Mouse (Mus musculus) gastrocnemius, postnatal 14 days (tissue): ENCODE measurements around the gene Ap3d1. TPM values are rescaled to one million over a fixed set of nuclear protein-coding genes. Genes with fewer than 3 reads are reported as not detected.

Experiments
- DNase-seq: peaks from one replicate; pipeline ENCODE4 v3.0.0; 2021; ENCODE audit warnings: mixed read lengths
- intact Hi-C: fragments of 180-260 bp; cut with DNase I; formaldehyde crosslinking; loops from one replicate; pipeline ENCODE4 v1.15.1; 2025; ENCODE audit warnings: low total_unique reads
- total RNA-seq, 2 experiments: library from RNA; stranded (reverse); gene quantifications; 2 replicates each; pipeline ENCODE4 v1.2.3; 2021

Gene Ap3d1
- total RNA-seq, 2 experiments from 2014 or later = 23.7 to 25.2 TPM

GRCm38 (mm10) chr10:80694159-80694938 is 47.7 kb downstream of the Ap3d1 start:
- intact Hi-C loops = loop anchor here (5.0 kb wide), 2 partner anchors 42 to 87 kb away; partner anchors contain the start of gene Gm49322
- no peak for DNase-seq

- intact Hi-C loops = loop anchor here (5.0 kb wide), 2 partner anchors 41 to 86 kb away; partner anchors contain the start of gene Gm49322
- DNase-seq = no peak
These were observed 48.5 kb downstream of the Ap3d1 start for GRCm38 (mm10) chr10:80693401-80694045.

- DNase-seq = no peak
- intact Hi-C loops = loop anchor here (5.0 kb wide), 2 partner anchors 40 to 85 kb away; partner anchors contain the start of gene Gm49322
These were observed 49.6 kb downstream of the Ap3d1 start for GRCm38 (mm10) chr10:80692249-80693165.

DNA sequence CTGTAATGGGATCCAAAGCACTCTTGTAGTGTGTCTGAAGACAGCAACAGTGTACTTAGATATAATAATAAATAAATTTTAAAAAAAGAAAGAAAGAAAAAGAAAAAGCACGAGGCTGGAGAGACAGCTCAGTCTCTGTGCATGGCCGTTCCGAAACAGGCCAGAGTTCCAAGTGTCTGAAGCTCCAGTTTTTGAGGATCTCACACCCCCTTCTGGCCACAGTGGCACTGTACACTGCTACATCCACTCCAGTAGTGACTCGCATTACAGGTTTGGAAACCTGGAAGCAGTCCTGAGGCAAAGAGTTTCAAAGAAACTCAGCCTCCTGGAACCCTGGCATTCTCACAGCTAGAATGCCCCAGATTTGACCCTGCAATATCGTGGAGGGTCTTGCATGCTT is 54.2 kb downstream of the Ap3d1 start:
- DNase-seq = peak; percentile 72
- intact Hi-C loops = loop anchor here (5.0 kb wide), 1 partner anchor 111 kb away; the partner anchor contains the start of gene Klf16

- intact Hi-C loops = loop anchor here (5.0 kb wide), 1 partner anchor 109 kb away; the partner anchor contains the start of gene Klf16
- DNase-seq = no peak
These were observed 55.4 kb downstream of the Ap3d1 start for GRCm38 (mm10) chr10:80686617-80687016.

- intact Hi-C loops = loop anchor here (5.0 kb wide), 1 partner anchor 108 kb away; the partner anchor contains the start of gene Klf16
- DNase-seq = no peak
These were observed 57.1 kb downstream of the Ap3d1 start for GRCm38 (mm10) chr10:80684984-80685383.

DNA sequence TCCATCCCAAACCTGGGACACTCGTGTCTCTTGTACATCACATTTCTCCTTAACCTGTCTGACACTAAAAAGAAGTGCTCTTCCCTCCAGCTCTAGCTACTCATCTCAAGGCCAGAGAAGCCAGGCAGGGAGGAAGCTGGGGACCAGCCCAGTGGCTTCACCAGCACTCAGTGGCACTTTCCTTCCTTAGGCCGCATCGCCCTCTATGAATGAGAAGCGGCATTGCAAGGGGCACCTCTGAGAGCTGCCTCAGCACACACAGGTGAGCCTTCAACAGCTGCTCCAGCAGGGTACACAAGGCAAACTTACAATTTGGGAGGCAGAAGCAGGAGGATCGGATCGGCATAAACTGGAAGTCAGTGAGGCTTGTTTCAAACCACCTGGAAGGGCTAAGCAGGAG is 57.9 kb downstream of the Ap3d1 start:
- intact Hi-C loops = no loop called here
- DNase-seq = peak; percentile 68

DNA sequence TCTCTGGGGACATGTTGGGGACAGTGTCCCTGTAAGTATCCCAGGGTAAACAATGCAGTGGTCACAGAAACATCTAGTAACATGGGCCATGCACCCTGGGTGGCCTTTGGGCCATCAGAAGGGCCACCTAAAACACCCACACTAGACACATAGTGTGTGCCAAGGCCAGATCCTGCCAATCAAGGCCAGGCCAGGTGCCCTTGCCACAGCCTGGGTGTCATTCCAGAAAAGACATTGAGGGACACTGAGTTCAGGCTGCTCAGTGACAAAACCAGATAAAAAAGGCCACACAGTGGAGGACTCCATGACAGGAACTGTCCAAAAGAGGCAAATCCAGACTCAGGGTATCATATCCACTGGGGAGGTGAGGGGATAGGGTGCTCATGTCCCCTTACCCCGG is 58.4 kb downstream of the Ap3d1 start:
- DNase-seq = no peak
- intact Hi-C loops = no loop called here

DNA sequence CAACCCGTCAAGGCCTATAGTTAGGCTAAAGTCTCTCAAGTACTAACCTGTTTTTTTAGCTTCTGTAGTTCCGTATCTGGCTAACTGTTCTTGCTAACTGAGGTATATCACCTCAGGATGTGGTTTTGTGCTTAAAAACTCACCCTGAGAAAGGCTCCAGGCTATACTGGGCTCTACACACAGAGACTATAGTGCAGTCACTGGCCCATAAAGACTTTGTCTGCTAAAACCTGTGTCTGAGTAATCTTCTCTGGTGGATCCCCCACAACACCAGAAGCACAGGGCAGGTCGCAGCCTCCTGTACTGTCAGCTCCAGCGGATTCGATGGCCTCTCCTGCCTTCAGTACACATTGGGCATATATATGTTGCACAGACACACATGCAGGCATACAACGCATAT is 60.1 kb downstream of the Ap3d1 start:
- DNase-seq = no peak
- intact Hi-C loops = no loop called here

GRCm38 (mm10) chr10:80680260-80680696 is 61.8 kb downstream of the Ap3d1 start:
- intact Hi-C loops = no loop called here
- DNase-seq = no peak

GRCm38 (mm10) chr10:80679556-80680259 is 62.4 kb downstream of the Ap3d1 start:
- intact Hi-C loops = no loop called here

GRCm38 (mm10) chr10:80678601-80679377 is 63.3 kb downstream of the Ap3d1 start:
- DNase-seq = peak; percentile 50
- intact Hi-C loops = no loop called here

More at GRCm38 (mm10) chr10:80679556-80680259, 62.4 kb downstream of the Ap3d1 start:
- DNase-seq = no peak

DNA sequence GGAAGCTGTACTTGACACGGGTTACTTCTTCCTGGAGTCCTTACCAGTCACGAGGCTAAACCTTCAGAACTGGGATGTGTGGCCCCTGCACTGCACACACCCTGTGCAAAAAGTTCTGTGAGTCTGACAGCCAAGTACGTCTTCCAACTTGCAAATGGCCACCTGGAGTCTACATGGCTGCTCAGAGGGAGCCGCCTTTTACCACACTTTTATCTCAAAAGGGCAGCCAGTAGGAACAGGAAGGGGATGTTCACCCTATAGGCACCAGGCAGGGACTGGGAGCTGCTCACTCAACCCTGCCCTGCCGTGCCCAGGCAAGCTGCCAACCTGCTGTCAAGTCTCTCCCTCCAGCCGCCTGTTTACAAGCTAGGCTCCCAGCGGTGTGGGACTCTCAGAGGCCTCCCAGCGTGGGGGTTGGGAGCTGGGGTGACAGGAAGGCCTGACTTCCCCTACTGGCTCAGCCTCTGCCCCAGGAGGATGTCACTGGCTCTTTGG is 64.1 kb downstream of the Ap3d1 start, which contains the start of gene Mknk2:
Gene Mknk2 (minus strand): TSS at position 171 of the 495 bp plus-strand sequence.
- DNase-seq = peak; percentile 94

GRCm38 (mm10) chr10:80677128-80677875 is 64.8 kb downstream of the Ap3d1 start:
- DNase-seq = no peak
- intact Hi-C loops = no loop called here

More for the DNA sequence above, 64.1 kb downstream of the Ap3d1 start, which contains the start of gene Mknk2:
- intact Hi-C loops = no loop called here

DNA sequence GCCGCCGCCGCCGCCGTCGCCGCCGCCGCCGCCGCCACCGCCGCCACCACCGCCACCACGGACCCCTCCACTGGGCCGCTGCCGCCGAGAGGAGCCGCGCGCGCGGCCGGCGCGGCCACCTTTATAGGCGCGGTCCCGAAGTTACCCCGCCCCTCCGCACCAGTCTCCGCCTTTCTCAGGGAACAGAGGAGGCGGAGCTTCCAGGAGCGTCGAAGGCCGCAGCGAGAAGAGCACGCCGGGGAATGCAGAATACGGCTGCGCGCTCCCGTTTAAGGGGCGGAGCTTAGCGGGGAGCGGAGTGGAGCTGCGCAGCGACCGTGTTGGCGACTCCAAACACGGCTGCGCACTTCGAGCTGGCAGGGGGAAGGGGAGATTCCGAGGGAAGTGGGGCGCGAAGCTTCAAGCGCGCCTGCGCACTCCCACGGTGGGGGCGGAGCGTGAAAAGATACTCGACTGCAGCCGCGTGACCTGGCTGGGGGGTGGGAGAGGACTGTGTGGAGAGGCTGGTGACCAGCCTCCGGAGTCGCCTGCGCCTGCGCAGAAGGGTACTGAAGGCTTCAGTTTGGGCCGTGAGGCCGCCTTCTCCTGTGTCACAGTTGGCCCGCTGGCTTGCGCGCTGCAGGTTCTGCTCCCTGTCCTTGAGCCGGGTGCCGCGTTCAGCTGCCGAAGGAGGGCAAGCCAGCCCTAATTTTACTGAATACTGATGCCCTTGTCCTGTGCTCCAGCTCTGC is 65.7 kb downstream of the Ap3d1 start:
- intact Hi-C loops = no loop called here
- DNase-seq = peak; percentile 100

DNA sequence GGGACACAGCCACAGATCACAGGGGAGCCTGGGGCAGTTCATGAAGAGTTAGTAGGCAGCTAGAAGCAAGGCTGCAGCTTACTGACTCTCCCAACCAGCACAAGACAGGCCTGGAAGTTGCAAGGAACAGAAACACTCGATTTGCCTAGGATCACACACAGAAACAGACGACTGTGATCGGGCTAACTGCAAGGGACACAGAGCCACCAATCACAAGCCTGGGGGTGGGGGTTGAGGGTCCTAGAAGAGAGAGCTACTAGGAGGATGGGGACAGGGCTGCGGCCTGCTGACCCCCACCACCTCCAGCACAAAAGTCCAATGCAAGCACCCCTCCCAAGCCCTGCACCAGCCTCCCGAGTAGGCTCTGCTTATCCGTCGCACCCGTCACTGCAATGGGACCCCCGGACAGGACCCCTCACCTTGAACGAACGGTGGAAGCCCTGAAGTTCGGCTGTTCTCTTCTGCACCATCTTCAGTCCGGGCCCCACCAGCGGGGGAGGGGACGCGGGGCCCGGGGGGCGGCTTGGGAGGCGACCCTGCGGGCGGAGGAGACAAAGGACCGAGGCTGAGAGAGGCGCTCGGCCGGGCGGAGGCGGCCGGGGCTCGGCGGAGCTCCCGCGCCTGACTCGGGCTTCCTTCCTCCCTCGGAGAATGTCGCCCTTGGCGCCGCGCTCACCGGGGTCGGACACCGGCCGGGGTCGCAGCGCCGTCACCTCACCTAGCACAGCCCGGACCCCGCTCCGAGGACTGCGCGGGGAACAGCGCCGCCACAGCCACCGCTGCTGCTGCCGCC is 66.5 kb downstream of the Ap3d1 start:
- intact Hi-C loops = no loop called here
- DNase-seq = no peak
